Mouse (Mus musculus): Measurements from ENCODE around the gene Gm21921.
"Not testable (repeated sequence)": the region's sequence is repeated elsewhere in the genome, so short reads cannot be mapped to it uniquely, and the experiment has no call there.

Gene Gm21921

GRCm38 (mm10) chrY:24796143-24796542, at the start of gene Gm21921:
Gene Gm21921 (minus strand): TSS chrY:24796243.
- DNase-seq = not testable (repeated sequence)
